Mouse (Mus musculus) brain, embryonic 14.5 days (tissue): ENCODE measurements around the gene Nckap5.

ENCODE experiments used
- CTCF ChIP-seq: fragments of 200-500 bp; IDR thresholded peaks from 2 replicates; pipeline ENCODE4 v1.5.1; 2012; ENCODE audit warnings: inconsistent platforms, mild to moderate bottlenecking, moderate library complexity, borderline replicate concordance; ENCODE audit not compliant: insufficient read depth, insufficient read length; ENCODE audit errors: extremely low read depth
- POLR2A ChIP-seq: fragments of 200-500 bp; IDR thresholded peaks from 2 replicates; pipeline ENCODE4 v1.6.1; 2012; ENCODE audit warnings: mild to moderate bottlenecking, inconsistent platforms, borderline replicate concordance; ENCODE audit not compliant: poor library complexity, insufficient read depth, insufficient read length, severe bottlenecking; ENCODE audit errors: extremely low read depth

DNA sequence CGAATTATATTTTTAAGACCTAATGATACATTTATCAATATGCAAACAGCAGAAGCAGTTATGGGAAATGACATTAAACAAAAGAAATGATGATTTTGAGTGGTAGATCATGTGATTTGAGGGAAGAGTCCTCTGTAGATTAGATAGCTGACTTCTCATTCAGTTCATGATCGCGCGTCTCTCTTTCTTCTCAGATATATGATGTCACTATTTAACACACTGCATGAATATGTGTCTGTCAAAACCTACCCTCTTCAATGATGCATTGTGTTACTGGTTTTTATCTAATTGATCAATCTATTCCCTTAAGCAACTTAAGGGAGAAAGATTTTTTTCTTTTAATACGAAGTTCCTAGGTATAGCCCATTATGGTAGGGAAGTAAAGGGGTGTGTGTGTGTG, 787.7 kb downstream of the Nckap5 start:
- TF ChIP-seq CTCF (no peak), POLR2A (no peak)
